Mouse (Mus musculus) retina, postnatal 7 days (tissue): Measurements from ENCODE around the gene Fa2h.
A peak's percentile ranks its signal among the peaks of the same experiment; 100 is the strongest.
"Not testable (repeated sequence)": the region's sequence is repeated elsewhere in the genome, so short reads cannot be mapped to it uniquely, and the experiment has no call there.

Experiments
- DNase-seq: peaks from one replicate; pipeline ENCODE4 v3.0.0-alpha.2; 2012; ENCODE audit warnings: low read depth, low spot score

Fa2h gene

DNA sequence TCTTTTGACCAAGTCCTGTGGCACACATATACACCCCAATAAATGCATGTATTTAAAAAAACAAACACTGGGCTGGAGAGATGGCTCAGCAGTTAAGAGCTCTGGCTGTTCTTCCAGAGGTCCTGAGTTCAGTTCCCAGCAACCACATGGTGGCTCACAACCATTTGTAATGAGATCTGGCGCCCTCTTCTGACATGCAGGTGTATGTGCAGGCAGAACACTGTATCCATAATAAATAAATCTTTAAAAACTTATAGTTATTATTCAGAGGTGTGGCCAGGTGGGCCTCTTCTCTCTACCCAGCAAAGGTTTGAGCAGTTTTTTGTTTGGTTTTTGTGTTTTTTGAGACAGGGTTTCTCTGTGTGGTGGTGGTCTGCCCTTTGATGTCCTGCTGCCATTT lies 34.7 kb downstream of the Fa2h start:
- DNase-seq, result no peak

GRCm38 (mm10) chr8:111357433-111357832 lies 36.2 kb downstream of the Fa2h start:
- DNase-seq, result no peak

DNA sequence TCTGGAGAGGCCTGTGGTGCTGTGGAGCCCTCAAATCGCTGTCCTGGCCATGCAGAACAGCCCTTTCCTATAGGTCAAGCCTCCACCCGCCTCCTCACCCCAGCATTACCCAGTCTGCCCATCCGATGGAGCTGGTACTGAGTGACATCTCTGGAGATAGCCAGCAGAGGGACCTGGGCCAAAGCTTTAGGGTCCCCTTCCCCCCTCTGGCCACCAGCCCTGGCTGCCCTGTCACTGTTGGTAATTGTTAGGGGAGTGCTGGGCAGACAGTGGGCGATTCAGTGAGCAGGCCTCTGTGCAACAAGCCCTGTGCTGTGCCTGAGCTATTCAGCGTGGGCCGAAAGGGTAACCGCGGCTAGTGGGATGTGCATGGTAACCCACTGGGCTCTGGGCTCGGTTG lies 40.1 kb downstream of the Fa2h start:
- DNase-seq, result no peak

DNA sequence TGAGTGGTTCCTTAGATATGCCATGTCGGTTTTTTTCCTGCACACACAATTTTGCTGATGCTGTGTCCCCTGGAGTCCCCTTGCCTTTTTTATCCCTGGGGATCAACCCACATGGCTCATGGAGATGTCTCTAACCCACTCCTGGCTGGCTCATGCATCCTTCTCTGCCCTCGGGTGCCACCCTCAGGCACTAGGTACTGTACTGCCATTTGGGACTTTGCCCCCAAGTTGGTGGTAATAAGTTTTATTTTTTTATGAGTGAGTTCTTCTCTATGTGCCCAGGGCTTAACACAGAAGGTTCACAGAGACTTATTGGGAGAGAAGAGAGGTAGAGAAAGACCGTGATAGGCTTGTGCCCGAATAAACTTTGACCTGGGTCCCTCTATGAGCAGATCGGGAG lies 41.3 kb downstream of the Fa2h start:
- no peak for DNase-seq

- no peak for DNase-seq
These were observed 43.0 kb downstream of the Fa2h start for GRCm38 (mm10) chr8:111350577-111350976.

GRCm38 (mm10) chr8:111343225-111343624 lies 50.4 kb downstream of the Fa2h start:
- DNase-seq, result peak; percentile 59

DNA sequence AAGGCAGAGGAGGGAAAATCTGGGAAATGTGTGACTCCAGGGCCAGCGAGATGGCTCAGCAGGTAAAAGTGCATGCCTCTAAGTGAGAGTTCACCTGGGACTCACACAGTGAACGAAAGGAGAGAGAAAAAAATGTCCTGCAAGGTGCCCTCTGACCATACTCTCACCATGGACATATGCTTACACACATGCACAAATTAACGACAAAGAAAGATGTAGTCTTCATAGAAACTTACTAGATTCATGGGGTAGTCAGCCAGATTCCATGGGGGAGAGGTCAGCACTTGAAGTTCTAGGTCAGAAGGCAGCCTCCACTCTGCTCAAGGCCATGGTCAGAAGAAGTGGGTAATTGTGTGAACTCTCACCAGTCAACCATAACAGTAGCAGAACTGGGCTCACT lies 53.4 kb downstream of the Fa2h start:
- DNase-seq, result no peak

- no peak for DNase-seq
These were observed 55.0 kb downstream of the Fa2h start for GRCm38 (mm10) chr8:111338370-111339208.

DNA sequence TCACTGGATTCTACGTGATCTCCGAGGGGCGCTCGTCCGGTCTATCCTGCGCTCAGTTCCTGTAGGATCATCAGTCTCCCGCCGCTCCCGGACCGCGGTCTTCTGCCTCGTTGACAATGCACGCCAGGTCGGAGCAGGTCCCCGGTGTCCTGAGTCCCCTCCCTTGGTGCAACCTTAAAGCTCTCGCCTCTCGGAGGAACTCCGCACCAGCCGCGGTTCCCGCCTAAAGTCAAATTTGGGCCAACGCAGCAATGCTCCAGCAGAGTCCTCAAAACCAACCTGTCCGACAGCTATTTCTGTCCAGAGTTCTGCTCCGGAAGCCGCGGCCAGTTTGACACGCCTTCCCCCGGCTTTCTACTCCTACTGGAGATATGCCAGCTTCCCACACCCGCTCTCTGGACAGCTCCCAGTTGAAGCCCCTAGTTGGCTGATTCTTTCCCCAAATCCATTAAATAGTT lies 55.7 kb downstream of the Fa2h start, which contains the start of gene Mlkl:
TSS of gene Mlkl (minus strand) at position 288 of the 458 bp plus-strand sequence.
- DNase-seq, result no peak

GRCm38 (mm10) chr8:111337311-111337889 lies 56.2 kb downstream of the Fa2h start:
- no peak for DNase-seq

- no peak for DNase-seq
These were observed 56.9 kb downstream of the Fa2h start for GRCm38 (mm10) chr8:111336692-111337091.

- no peak for DNase-seq
These were observed 68.3 kb downstream of the Fa2h start for GRCm38 (mm10) chr8:111325222-111325790.

DNA sequence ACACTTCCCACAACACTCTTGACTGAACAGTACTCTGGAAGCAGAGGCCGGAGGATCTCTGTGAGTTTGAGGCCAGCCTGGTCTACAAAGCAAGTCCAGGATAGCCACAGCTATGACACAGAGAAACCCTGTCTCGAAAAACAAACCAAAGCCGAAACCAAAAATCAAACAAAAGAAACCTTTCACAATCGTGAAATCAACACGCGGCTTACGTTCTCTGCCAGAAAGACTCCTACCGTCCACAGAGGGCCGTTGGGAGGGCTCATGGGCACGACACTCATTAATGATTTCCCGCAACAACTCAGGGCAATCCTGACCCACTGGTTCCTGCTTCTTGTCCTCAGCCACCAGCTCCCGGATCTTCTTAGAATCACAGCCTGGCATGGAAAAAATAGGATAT lies 78.9 kb downstream of the Fa2h start:
- no peak for DNase-seq

GRCm38 (mm10) chr8:111313961-111314360 lies 79.7 kb downstream of the Fa2h start:
- not testable (repeated sequence) for DNase-seq

- no peak for DNase-seq
These were observed 80.9 kb downstream of the Fa2h start for GRCm38 (mm10) chr8:111312758-111313162.

- not testable (repeated sequence) for DNase-seq
These were observed 83.6 kb downstream of the Fa2h start for GRCm38 (mm10) chr8:111310006-111310405.

- no peak for DNase-seq
These were observed 88.4 kb downstream of the Fa2h start for GRCm38 (mm10) chr8:111305031-111305730.

DNA sequence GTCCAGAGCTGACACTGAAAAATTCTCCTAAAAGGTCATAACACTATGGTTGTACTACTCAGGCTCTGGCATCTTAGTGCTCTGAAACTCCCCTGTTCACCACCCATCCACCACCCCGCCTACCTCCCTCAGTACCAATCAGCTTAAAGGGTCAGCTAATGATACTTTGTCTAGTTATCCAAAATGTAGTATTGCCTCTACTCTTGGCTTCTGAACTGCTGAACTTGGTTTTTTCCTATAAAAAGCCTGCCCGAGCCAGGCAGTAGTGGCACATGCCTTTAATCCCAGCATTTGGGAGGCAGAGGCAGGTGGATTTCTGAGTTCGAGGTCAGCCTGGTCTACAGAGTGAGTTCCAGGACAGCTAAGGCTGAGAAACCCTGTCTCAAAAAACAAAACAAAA lies 89.3 kb downstream of the Fa2h start:
- no peak for DNase-seq

DNA sequence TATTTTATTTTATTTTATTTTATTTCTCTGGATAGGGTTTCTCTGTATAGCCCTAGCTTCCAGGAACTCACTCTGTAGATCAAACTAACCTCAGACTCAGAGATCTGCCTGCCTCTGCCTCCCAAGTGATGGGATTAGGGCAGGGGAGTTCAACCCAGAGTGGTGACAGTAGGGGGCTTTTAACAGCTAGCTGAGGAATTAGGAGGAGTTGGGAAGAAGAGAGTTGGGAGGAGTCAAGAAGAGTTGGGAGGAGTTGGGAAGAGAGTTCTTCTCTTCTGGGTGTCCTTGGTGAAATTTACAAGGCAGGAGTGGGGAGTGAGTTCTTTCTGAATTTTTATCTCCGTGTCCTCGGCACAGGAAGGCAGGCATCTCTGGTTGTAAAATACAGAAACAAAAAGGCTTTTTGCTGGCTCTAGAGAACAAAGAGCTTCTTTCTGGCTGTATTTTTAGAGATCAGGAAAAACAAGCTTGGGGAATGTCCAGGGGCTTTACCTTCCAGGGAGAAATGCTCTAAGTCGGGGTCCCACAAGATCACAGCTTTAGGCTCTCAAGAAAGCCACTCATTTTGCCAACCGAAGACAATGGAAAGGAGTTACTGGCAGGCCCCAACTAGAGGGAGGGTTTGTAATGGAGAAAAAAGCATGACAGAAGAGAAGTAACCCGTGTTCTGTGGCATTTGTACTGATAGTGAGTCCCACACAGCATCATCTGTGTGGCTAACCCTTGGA lies 90.4 kb downstream of the Fa2h start:
- not testable (repeated sequence) for DNase-seq

DNA sequence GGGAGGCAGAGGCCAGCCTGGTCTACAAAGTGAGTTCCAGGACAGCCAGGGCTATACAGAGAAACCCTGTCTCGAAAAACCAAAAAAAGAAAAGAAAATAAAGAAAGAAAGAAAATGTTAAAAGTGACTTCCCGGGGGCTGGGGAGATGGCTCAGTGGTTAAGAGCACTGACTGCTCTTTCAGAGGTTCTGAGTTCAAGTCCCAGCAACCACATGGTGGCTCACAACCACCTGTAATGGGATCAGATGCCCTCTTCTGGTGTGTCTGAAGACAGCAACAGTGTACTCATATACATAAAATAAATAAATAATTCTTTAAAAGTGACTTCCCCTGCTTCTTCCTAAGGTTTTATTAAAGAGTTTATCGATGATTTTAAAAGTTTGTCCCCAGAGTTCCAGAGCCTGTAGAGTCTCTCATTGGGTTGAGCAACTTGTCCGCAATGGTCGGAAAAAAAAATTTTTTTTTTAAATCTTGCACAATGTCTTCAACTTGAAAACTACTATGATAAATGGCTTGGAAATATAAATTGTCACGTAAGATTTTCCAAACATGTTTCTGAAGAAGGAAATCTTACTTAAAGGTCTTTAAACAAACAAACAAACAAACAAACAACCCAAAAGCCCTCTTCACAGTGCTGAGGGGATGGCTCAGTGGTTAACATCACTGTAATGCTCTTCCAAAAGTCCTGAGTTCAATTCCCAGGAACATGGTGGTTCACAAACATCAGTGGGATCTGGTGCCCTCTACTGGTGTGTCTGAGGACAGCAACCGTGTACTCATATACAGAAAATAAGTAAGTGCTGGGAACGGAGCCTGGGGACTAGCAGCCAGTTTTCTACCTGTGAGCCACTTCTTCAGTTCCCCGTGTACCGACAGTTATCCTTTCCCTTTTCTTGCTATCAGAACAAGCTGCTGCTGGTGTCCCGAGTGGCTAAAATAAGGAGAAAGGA lies 92.8 kb downstream of the Fa2h start:
- no peak for DNase-seq
